Mouse (Mus musculus) limb, embryonic 11.5 days (tissue): ENCODE results near the gene Pappa2. TPM values are rescaled to one million over a fixed set of nuclear protein-coding genes. Genes with fewer than 3 reads are reported as not detected.

Experiments used
- ATAC-seq: fragments of 200-750 bp; cut with Nextera tagmentation; 2 replicates; pipeline ENCODE4 v1.8.0; 2017; ENCODE audit warnings: low read depth; ENCODE audit not compliant: insufficient number of reproducible peaks, low FRiP score, low TSS enrichment
- DNase-seq: peaks from one replicate; pipeline ENCODE4 v3.0.0-alpha.2; 2015; ENCODE audit warnings: low spot score
- H3K27ac ChIP-seq: fragments of 300-500 bp; sonication (generic); replicated peaks from 2 replicates; pipeline ENCODE4 v1.5.1; 2014; ENCODE audit warnings: low read depth, mild to moderate bottlenecking, low read length
- H3K27me3 ChIP-seq: fragments of 300-500 bp; sonication (generic); 2 replicates; pipeline ENCODE4 v1.6.1; 2014; ENCODE audit warnings: mild to moderate bottlenecking, low read length, mixed read lengths; ENCODE audit not compliant: control insufficient read depth, insufficient read depth
- H3K36me3 ChIP-seq: fragments of 300-500 bp; sonication (generic); 2 replicates; pipeline ENCODE4 v1.6.1; 2014; ENCODE audit warnings: mild to moderate bottlenecking, low read length, moderate library complexity, mixed read lengths; ENCODE audit not compliant: control insufficient read depth, insufficient read depth
- H3K4me1 ChIP-seq: fragments of 300-500 bp; sonication (generic); 2 replicates; pipeline ENCODE4 v1.6.1; 2014; ENCODE audit warnings: low read length, mixed read lengths; ENCODE audit not compliant: control insufficient read depth, insufficient read depth
- H3K4me2 ChIP-seq: fragments of 300-500 bp; sonication (generic); 2 replicates; pipeline ENCODE4 v1.6.1; 2014; ENCODE audit warnings: low read depth, mild to moderate bottlenecking, moderate library complexity; ENCODE audit not compliant: severe bottlenecking
- H3K4me3 ChIP-seq: fragments of 300-500 bp; sonication (generic); 2 replicates; pipeline ENCODE4 v1.5.1; 2014; ENCODE audit warnings: low read depth, low read length
- H3K9ac ChIP-seq: fragments of 300-500 bp; sonication (generic); 2 replicates; pipeline ENCODE4 v1.6.1; 2014; ENCODE audit warnings: mild to moderate bottlenecking, low read length
- H3K9me3 ChIP-seq: fragments of 300-500 bp; sonication (generic); 2 replicates; pipeline ENCODE4 v1.6.1; 2016; ENCODE audit warnings: low read length; ENCODE audit not compliant: control insufficient read depth
- WGBS: fragments of 180-500 bp; shearing (Covaris S2); extraction: QIAGEN DNeasy Blood & Tissue Kit; methylation state at CpG from one replicate; pipeline ENCODE4 v1.1.7; 2014; 5-methylcytosine and 5-hydroxymethylcytosine counted together
- polyA plus RNA-seq: library from polyadenylated mRNA; unstranded; fragments of >200 nt; fragmentation: Nextera tagmentation; extraction: Ambion mirVana; gene quantifications from 2 replicates; pipeline ENCODE4 v1.2.1, GENCODE M21; 2014

The Pappa2 gene
- polyA plus RNA-seq, 1 experiment from 2014 or later: 0.13 TPM

DNA sequence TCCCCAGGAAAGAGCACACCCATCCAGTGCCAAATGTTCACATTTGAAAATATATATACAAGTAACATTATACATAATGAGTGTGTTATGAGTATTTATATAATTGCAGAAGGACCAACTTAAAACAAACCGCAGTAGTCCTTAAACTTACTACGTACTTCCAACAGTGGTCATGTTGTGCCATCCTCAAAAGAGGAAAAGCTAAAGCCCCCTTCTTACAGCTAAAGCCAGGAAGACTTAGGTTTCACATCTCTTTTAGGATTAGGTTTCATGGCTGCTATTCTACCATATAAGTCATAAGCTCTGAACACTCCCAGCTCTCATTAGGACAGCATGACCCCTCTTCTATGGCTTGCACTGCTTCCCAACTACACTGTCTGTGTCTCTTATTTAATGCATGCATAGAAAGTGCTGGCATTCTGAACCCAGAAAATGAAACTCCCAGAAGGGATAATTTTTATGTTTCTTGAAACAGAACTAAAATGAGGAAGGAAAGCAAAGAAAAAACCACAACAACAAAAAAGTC, 105.7 kb downstream of the Pappa2 start:
- DNase-seq (no peak), ATAC-seq (no peak)
- H3K4me2 ChIP-seq: no peak overlapping the region
- H3K36me3 ChIP-seq: no peaks in the 10 kb centered on the region
- H3K27me3 ChIP-seq: no peaks in the 10 kb centered on the region
- no peak overlapping the region for H3K4me3 ChIP-seq
- H3K9me3 ChIP-seq: no peaks in the 10 kb centered on the region
- no peak overlapping the region for H3K9ac ChIP-seq
- H3K27ac ChIP-seq: no peak overlapping the region
- H3K4me1 ChIP-seq: no peaks in the 10 kb centered on the region
- WGBS: 92% methylated on average over 2 of the region's 2 CpGs

DNA sequence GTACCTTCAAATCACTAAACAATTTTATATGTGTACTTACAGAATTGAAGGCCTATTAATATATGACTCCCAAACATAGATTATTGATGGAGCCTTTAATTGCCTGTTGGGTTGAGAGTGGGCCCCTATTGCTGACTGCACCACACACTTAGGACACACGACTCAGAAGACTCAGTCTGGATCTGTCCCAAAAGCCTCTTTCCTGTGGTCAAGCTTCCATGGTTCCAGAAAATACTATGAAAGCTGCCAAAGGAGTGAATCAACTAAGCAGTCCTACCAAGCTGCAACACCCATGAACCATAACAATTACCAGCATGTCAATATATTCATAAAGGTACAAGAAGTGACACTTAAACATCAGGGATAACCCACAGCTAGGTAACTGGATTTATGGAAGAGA, 106.7 kb downstream of the Pappa2 start:
- 83% methylated on average over 1 of the region's 1 CpGs for WGBS
- no peak for DNase-seq

GRCm38 (mm10) chr1:158871401-158871800, 108.9 kb downstream of the Pappa2 start:
- Histone ChIP-seq H3K27me3 (no peaks in the 10 kb centered on the region), H3K4me2 (no peak overlapping the region), H3K4me1 (no peaks in the 10 kb centered on the region), H3K9me3 (no peaks in the 10 kb centered on the region), H3K27ac (no peak overlapping the region), H3K4me3 (no peak overlapping the region), H3K9ac (no peak overlapping the region), H3K36me3 (no peaks in the 10 kb centered on the region)
- WGBS: 85% methylated on average over 2 of the region's 2 CpGs
- DNase-seq (no peak), ATAC-seq (no peak)

More for the DNA sequence above, 106.7 kb downstream of the Pappa2 start:
- Histone ChIP-seq H3K9ac (no peak overlapping the region), H3K4me3 (no peak overlapping the region), H3K4me2 (no peak overlapping the region), H3K27me3 (no peaks in the 10 kb centered on the region), H3K27ac (no peak overlapping the region), H3K36me3 (no peaks in the 10 kb centered on the region), H3K9me3 (no peaks in the 10 kb centered on the region), H3K4me1 (no peaks in the 10 kb centered on the region)
- ATAC-seq: no peak

DNA sequence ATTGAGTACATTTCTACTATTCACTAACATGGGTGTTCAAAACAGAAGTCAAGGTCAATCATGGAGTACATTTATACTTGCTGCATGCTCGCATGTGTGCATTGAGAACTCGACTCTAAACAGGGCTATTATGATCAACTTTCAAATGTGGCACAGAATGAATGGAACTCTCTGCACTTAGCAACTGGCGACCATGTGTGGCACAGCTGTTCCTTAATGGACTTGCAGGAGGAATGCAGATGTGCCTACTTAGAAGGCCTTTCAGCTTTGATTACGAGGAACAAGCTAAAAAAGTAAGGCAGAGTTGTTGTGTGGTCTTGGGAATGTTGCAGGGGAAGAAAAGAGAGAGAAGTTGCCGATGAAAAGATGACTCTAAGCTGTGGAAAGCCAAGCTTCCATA, 120.1 kb downstream of the Pappa2 start:
- no peaks in the 10 kb centered on the region for H3K9me3 ChIP-seq
- H3K27ac ChIP-seq: no peak overlapping the region; the same call in 1 of the 2 replicates
- no peaks in the 10 kb centered on the region for H3K36me3 ChIP-seq
- no peak overlapping the region for H3K4me3 ChIP-seq
- no peak overlapping the region for H3K9ac ChIP-seq
- DNase-seq (peak; percentile 76), ATAC-seq (peak; percentile 84; the same call in 1 of the 2 replicates)
- 21% methylated on average over 5 of the region's 5 CpGs for WGBS
- no peak overlapping the region for H3K4me2 ChIP-seq
- peaks cover 6% of the 10 kb centered on the region; the same call in 1 of the 2 replicates for H3K4me1 ChIP-seq
- H3K27me3 ChIP-seq: no peaks in the 10 kb centered on the region

DNA sequence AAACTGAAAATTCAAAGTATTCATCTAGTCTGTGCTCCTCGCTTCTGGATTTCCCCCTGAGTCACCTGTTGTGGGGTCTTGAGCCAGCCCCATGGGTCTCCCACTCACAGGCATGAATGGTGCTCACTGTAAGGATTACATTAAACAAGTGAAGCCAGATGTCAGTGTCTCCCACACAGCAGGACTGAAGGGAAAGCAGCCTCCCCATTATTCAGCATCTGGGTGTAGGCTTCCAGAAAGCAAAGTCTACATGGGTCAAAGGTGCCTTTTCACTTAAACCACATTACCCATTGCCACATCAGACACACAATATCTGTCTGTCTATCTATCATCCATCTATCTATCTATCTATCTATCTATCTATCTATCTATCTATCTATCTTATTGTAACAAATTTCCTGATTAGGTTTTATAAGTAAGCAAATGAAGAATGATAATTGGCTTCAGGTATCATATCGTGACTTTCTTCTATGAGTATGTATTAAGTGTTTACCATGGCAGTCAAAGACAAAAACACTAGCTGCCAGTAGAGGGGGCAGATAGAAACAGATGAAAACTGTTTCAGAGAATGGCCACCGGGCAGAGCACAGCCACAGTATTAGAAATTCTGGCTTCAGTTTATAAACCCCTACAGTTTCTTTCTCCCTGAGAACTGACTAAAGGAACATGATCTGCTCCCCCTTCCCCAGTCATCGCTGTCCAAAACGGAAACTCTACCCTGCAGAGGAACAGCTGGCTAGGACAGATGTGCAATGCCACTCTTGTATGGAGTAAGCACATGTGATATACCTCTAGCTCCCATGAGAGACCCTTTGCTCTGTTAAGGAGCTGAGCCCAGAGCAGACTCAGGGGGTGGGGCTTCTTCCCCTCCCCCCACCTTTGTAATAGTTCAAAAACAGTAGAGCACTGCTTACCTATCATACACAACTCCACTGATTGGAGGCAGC, 126.1 kb downstream of the Pappa2 start:
- WGBS: 60% methylated on average over 5 of the region's 5 CpGs
- Histone ChIP-seq H3K4me1 (peaks cover 13% of the 10 kb centered on the region), H3K27me3 (no peaks in the 10 kb centered on the region), H3K4me3 (no peak overlapping the region), H3K9me3 (no peaks in the 10 kb centered on the region), H3K4me2 (no peak overlapping the region), H3K27ac (no peak overlapping the region), H3K9ac (no peak overlapping the region), H3K36me3 (no peaks in the 10 kb centered on the region)
- ATAC-seq (peak; percentile 66; the same call in 1 of the 2 replicates), DNase-seq (peak; percentile 22)

- 74% methylated on average over 14 of the region's 14 CpGs for WGBS
- Histone ChIP-seq H3K27me3 (no peaks in the 10 kb centered on the region), H3K4me2 (no peak overlapping the region), H3K4me3 (no peak overlapping the region), H3K4me1 (peaks cover 13% of the 10 kb centered on the region), H3K36me3 (no peaks in the 10 kb centered on the region), H3K9ac (no peak overlapping the region), H3K9me3 (no peaks in the 10 kb centered on the region), H3K27ac (no peak overlapping the region)
- peak; percentile 23 for DNase-seq
- ATAC-seq: peak; percentile 42; the same call in 1 of the 2 replicates
These were observed 127.3 kb downstream of the Pappa2 start for GRCm38 (mm10) chr1:158852836-158853567.

DNA sequence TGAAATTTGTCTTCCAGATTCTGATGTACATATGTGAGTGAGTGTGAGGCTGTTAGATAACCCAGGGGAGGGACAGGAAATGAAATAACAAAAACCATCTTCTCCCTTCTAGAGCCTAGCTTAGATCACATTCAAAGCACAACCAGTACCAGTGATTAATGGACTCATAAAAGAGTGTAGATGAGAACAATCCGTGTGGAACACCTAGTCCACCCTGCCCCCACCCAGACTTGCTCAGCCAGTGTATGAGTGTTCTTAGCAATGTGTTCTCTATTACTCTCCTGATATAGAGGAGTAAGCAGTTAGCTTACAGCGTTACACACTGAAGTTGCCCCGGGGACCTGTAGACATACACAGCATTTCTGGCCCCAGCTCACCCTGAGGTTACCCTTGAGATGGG, 129.8 kb downstream of the Pappa2 start:
- DNase-seq: peak; percentile 54
- 17% methylated on average over 3 of the region's 3 CpGs for WGBS
- H3K27me3 ChIP-seq: no peaks in the 10 kb centered on the region
- H3K9me3 ChIP-seq: no peaks in the 10 kb centered on the region
- ATAC-seq: 0 out of 2 replicates have a peak, but pooled peaks have one; percentile 76
- peaks cover 13% of the 10 kb centered on the region for H3K4me1 ChIP-seq
- no peaks in the 10 kb centered on the region for H3K36me3 ChIP-seq
- no peak overlapping the region for H3K4me2 ChIP-seq
- H3K9ac ChIP-seq: no peak overlapping the region
- no peak overlapping the region for H3K4me3 ChIP-seq
- no peak overlapping the region for H3K27ac ChIP-seq

GRCm38 (mm10) chr1:158844604-158845003, 135.7 kb downstream of the Pappa2 start:
- Histone ChIP-seq H3K36me3 (no peaks in the 10 kb centered on the region), H3K27ac (no peak overlapping the region), H3K4me1 (no peaks in the 10 kb centered on the region), H3K9me3 (no peaks in the 10 kb centered on the region), H3K27me3 (no peaks in the 10 kb centered on the region), H3K9ac (no peak overlapping the region), H3K4me3 (no peak overlapping the region), H3K4me2 (no peak overlapping the region)
- DNase-seq (peak; percentile 35), ATAC-seq (no peak)
- WGBS: 66% methylated on average over 10 of the region's 10 CpGs
